Mouse (Mus musculus): Measurements from ENCODE around the gene Ppp2r5a. TPM values are rescaled to one million over a fixed set of nuclear protein-coding genes. Genes with fewer than 3 reads are reported as not detected.

Ppp2r5a gene
- polyA plus RNA-seq, 1 experiment from 2014 or later = 13.1 TPM

DNA sequence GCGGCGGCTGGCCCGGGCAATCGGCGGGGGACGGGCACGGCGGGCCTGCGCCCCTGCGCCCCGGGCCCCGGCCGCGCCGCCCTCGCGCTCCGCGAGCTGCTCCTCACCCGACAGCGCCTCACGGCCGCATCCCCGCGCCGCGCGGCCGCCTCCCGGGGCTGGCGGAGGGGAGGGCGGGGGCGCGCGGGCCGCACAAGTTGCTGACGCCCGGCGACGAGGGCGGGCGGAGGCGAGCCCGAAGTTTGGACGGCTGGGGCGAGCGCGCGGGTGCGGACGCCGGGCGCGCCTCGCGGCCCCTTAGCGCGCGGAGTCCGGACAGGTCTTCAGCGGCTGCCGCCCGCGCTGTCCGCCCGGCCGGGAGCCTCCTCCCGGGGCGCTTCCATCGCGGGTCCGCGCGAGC is 6.6 kb downstream of the Ppp2r5a start:
- Histone ChIP-seq H3K4me2 (replicated peaks; ENCODE audit: low read depth, low read length) (peak overlapping the region; percentile 75), H3K9me3 (ENCODE audit: control insufficient read depth, low read length) (no peaks in the 10 kb centered on the region), H3K4me1 (replicated peaks; ENCODE audit: control insufficient read depth, insufficient read depth, low read length) (0 out of 2 replicates have a peak, but pooled peaks cover 2% of the 10 kb centered on the region), H3K27ac (ENCODE audit: low read depth, low read length) (peak overlapping the region; percentile 76), H3K9ac (ENCODE audit: low read depth, low read length) (peak overlapping the region; percentile 65), H3K27me3 (ENCODE audit: control insufficient read depth, insufficient read depth, low read length) (no peaks in the 10 kb centered on the region), H3K4me3 (ENCODE audit: low read depth, low read length) (peak overlapping the region; percentile 66), H3K36me3 (ENCODE audit: control insufficient read depth, insufficient read depth, low read length) (no peaks in the 10 kb centered on the region)
- DNase-seq (ENCODE audit: low spot score) (no peak), ATAC-seq (ENCODE audit: low FRiP score) (peak; percentile 25)
- WGBS = 1% methylated on average over 40 of the region's 74 CpGs

- Histone ChIP-seq H3K9me3 (ENCODE audit: control insufficient read depth, low read length) (no peaks in the 10 kb centered on the region), H3K9ac (ENCODE audit: low read depth, low read length) (peak overlapping the region; percentile 65), H3K36me3 (ENCODE audit: control insufficient read depth, insufficient read depth, low read length) (no peaks in the 10 kb centered on the region), H3K4me1 (replicated peaks; ENCODE audit: control insufficient read depth, insufficient read depth, low read length) (0 out of 2 replicates have a peak, but pooled peaks cover 2% of the 10 kb centered on the region), H3K4me2 (replicated peaks; ENCODE audit: low read depth, low read length) (peak overlapping the region; percentile 75), H3K27ac (ENCODE audit: low read depth, low read length) (no peak overlapping the region), H3K4me3 (ENCODE audit: low read depth, low read length) (peak overlapping the region; percentile 66), H3K27me3 (ENCODE audit: control insufficient read depth, insufficient read depth, low read length) (no peaks in the 10 kb centered on the region)
- WGBS = under 1% methylated on average over 43 of the region's 43 CpGs
- DNase-seq (ENCODE audit: low spot score) (peak; percentile 57), ATAC-seq (ENCODE audit: low FRiP score) (no peak)
These were observed 7.1 kb downstream of the Ppp2r5a start for GRCm38 (mm10) chr1:191395871-191396433.

DNA sequence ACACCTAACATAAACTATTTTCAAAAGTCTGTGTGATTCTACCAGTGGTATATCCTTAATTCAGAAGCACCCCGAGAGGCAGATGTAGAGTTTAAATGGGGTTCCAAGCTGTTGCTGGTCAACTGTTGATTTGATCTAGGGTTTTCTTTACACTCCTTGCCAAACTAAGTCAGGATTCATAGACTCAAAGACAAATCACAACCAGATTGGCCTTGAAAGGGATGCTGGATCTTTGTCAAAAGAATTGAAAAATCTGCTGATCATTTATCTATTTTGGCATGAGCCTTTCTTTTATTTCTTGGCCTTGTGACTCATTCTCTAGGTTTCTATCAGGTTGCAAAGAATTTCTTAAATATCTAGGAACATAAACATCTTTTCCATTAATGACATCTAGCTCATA is 7.9 kb downstream of the Ppp2r5a start:
- no peak overlapping the region for H3K27ac ChIP-seq (ENCODE audit: low read depth, low read length)
- H3K27me3 ChIP-seq (ENCODE audit: control insufficient read depth, insufficient read depth, low read length) = no peaks in the 10 kb centered on the region
- 45% methylated on average over 1 of the region's 1 CpGs for WGBS
- H3K9ac ChIP-seq (ENCODE audit: low read depth, low read length) = no peak overlapping the region
- H3K4me1 ChIP-seq (replicated peaks; ENCODE audit: control insufficient read depth, insufficient read depth, low read length) = 0 out of 2 replicates have a peak, but pooled peaks cover 2% of the 10 kb centered on the region
- no peaks in the 10 kb centered on the region for H3K9me3 ChIP-seq (ENCODE audit: control insufficient read depth, low read length)
- H3K4me2 ChIP-seq (replicated peaks; ENCODE audit: low read depth, low read length) = peak overlapping the region; percentile 75; the same call in 1 of the 2 replicates
- no peak for DNase-seq (ENCODE audit: low spot score)
- ATAC-seq (ENCODE audit: low FRiP score) = no peak
- peak overlapping the region; percentile 66; the same call in 1 of the 2 replicates for H3K4me3 ChIP-seq (ENCODE audit: low read depth, low read length)
- no peaks in the 10 kb centered on the region for H3K36me3 ChIP-seq (ENCODE audit: control insufficient read depth, insufficient read depth, low read length)

DNA sequence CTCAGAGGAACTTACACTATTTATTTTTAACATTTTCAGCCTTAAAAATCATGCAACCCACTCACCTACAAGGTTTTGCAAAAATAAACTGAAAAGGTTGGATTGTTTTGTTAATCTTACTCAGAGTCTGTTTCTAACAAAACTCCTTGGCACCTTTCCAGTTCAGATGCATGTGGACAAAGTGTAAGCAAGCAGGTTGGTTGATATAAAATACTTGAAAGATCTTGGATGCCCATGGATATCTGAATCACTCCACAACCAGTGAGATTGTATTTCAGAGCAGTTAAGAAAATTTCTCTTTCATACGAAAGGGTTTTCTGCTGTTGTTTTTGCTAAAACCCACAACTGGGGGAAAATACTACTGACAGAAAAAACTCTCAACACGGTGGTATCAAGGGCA is 8.9 kb downstream of the Ppp2r5a start:
- Histone ChIP-seq H3K4me3 (ENCODE audit: low read depth, low read length) (no peak overlapping the region), H3K36me3 (ENCODE audit: control insufficient read depth, insufficient read depth, low read length) (no peaks in the 10 kb centered on the region), H3K9me3 (ENCODE audit: control insufficient read depth, low read length) (no peaks in the 10 kb centered on the region), H3K4me2 (replicated peaks; ENCODE audit: low read depth, low read length) (no peak overlapping the region), H3K9ac (ENCODE audit: low read depth, low read length) (no peak overlapping the region), H3K27me3 (ENCODE audit: control insufficient read depth, insufficient read depth, low read length) (no peaks in the 10 kb centered on the region), H3K4me1 (replicated peaks; ENCODE audit: control insufficient read depth, insufficient read depth, low read length) (0 out of 2 replicates have a peak, but pooled peaks cover 2% of the 10 kb centered on the region), H3K27ac (ENCODE audit: low read depth, low read length) (no peak overlapping the region)
- no peak for DNase-seq (ENCODE audit: low spot score)
- no peak for ATAC-seq (ENCODE audit: low FRiP score)
- WGBS = 67% methylated on average over 2 of the region's 2 CpGs

- no peak for ATAC-seq (ENCODE audit: low FRiP score)
- no peak for DNase-seq (ENCODE audit: low spot score)
- Histone ChIP-seq H3K27me3 (ENCODE audit: control insufficient read depth, insufficient read depth, low read length) (no peaks in the 10 kb centered on the region), H3K4me3 (ENCODE audit: low read depth, low read length) (no peak overlapping the region), H3K9ac (ENCODE audit: low read depth, low read length) (no peak overlapping the region), H3K4me2 (replicated peaks; ENCODE audit: low read depth, low read length) (no peak overlapping the region), H3K36me3 (ENCODE audit: control insufficient read depth, insufficient read depth, low read length) (no peaks in the 10 kb centered on the region), H3K27ac (ENCODE audit: low read depth, low read length) (no peak overlapping the region), H3K4me1 (replicated peaks; ENCODE audit: control insufficient read depth, insufficient read depth, low read length) (0 out of 2 replicates have a peak, but pooled peaks cover 2% of the 10 kb centered on the region), H3K9me3 (ENCODE audit: control insufficient read depth, low read length) (no peaks in the 10 kb centered on the region)
- 85% methylated on average over 3 of the region's 3 CpGs for WGBS
These were observed 9.5 kb downstream of the Ppp2r5a start for GRCm38 (mm10) chr1:191393536-191393935.

GRCm38 (mm10) chr1:191391311-191391710 is 11.8 kb downstream of the Ppp2r5a start:
- Histone ChIP-seq H3K9ac (ENCODE audit: low read depth, low read length) (no peak overlapping the region), H3K4me1 (replicated peaks; ENCODE audit: control insufficient read depth, insufficient read depth, low read length) (0 out of 2 replicates have a peak, but pooled peaks cover 2% of the 10 kb centered on the region), H3K27ac (ENCODE audit: low read depth, low read length) (no peak overlapping the region), H3K36me3 (ENCODE audit: control insufficient read depth, insufficient read depth, low read length) (no peaks in the 10 kb centered on the region), H3K4me2 (replicated peaks; ENCODE audit: low read depth, low read length) (no peak overlapping the region), H3K27me3 (ENCODE audit: control insufficient read depth, insufficient read depth, low read length) (no peaks in the 10 kb centered on the region), H3K9me3 (ENCODE audit: control insufficient read depth, low read length) (no peaks in the 10 kb centered on the region), H3K4me3 (ENCODE audit: low read depth, low read length) (no peak overlapping the region)
- WGBS = 31% methylated on average over 3 of the region's 3 CpGs
- no peak for ATAC-seq (ENCODE audit: low FRiP score)
- peak; percentile 62 for DNase-seq (ENCODE audit: low spot score)

DNA sequence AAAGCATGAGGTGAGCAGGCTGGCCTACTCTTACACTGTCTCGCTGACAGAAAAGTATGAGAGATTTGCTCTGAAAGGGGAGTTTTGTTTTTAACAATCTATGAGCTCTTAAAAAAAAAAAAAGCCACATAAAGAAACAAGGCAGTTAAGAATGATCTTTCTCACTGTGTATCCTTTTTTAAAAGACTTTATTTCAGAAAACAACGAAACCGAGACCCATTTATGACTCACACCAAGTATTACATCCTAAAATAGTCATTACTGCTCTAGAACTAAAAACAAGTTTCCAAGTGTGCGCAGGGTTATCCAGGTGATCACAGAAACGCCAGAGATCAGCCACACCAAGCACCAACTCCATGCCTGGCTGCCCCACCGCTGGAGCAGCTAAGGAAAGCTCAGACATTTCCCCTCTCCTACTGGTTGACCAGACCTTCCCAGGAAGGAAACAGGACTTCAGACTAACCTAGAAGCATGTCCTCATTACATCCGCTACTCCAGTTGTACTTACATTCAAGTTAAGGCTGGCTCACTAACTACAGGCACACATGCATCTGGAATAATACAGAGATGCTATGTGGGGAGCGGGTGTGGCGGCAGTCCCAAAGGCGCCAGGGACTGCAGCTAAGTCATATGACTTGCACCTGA is 18.2 kb downstream of the Ppp2r5a start:
- H3K4me2 ChIP-seq (replicated peaks; ENCODE audit: low read depth, low read length) = no peak overlapping the region
- no peak overlapping the region for H3K9ac ChIP-seq (ENCODE audit: low read depth, low read length)
- DNase-seq (ENCODE audit: low spot score) = no peak
- H3K27me3 ChIP-seq (ENCODE audit: control insufficient read depth, insufficient read depth, low read length) = no peaks in the 10 kb centered on the region
- no peaks in the 10 kb centered on the region for H3K9me3 ChIP-seq (ENCODE audit: control insufficient read depth, low read length)
- WGBS = 92% methylated on average over 10 of the region's 10 CpGs
- H3K27ac ChIP-seq (ENCODE audit: low read depth, low read length) = no peak overlapping the region
- no peak for ATAC-seq (ENCODE audit: low FRiP score)
- no peaks in the 10 kb centered on the region for H3K36me3 ChIP-seq (ENCODE audit: control insufficient read depth, insufficient read depth, low read length)
- H3K4me3 ChIP-seq (ENCODE audit: low read depth, low read length) = no peak overlapping the region
- no peaks in the 10 kb centered on the region for H3K4me1 ChIP-seq (replicated peaks; ENCODE audit: control insufficient read depth, insufficient read depth, low read length)

DNA sequence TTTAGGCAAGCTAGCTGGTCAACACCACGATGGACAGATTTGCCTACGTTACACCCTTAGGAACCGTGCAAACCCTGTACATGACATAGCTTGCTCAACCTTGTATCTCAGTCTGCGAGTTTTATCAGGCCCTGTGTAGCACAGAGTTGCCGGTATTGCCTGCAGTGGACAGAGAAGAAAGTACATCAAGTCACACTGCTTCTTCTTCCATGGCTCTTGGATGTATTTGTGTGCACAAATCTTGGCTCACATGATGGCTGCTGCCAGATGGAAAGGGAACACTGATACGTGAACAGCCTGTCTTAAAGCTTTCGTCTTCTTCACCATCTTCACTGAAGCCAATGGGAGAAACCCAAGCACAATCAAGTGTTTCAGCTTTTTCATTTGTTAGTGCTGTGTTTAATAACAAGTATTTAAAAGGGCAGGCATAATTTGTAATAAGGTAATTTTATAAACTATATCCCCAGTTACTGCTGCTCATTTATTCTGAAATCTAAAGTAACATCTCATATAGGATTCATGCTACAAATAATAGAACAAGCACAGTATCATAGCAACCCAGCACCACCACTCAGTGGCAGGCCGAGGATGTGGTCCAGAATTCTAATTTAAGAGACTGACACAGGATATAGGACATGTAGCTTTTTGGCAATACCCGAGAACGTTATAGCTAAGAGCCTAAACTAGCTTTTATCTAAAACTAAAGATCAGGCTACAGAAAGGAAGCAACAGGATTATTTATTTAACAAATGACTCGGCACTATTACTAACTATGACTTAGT is 20.9 kb downstream of the Ppp2r5a start:
- ATAC-seq (ENCODE audit: low FRiP score) (no peak), DNase-seq (ENCODE audit: low spot score) (no peak)
- WGBS = 90% methylated on average over 11 of the region's 11 CpGs

More for the DNA sequence above, 20.9 kb downstream of the Ppp2r5a start:
- Histone ChIP-seq H3K27me3 (ENCODE audit: control insufficient read depth, insufficient read depth, low read length) (no peaks in the 10 kb centered on the region), H3K36me3 (ENCODE audit: control insufficient read depth, insufficient read depth, low read length) (no peaks in the 10 kb centered on the region), H3K4me3 (ENCODE audit: low read depth, low read length) (no peak overlapping the region), H3K4me1 (replicated peaks; ENCODE audit: control insufficient read depth, insufficient read depth, low read length) (no peaks in the 10 kb centered on the region), H3K27ac (ENCODE audit: low read depth, low read length) (no peak overlapping the region), H3K4me2 (replicated peaks; ENCODE audit: low read depth, low read length) (no peak overlapping the region), H3K9me3 (ENCODE audit: control insufficient read depth, low read length) (no peaks in the 10 kb centered on the region), H3K9ac (ENCODE audit: low read depth, low read length) (no peak overlapping the region)
